Mouse (Mus musculus): Measurements from ENCODE around the gene Zscan26.

GRCm38 (mm10) chr13:21415750-21416149 lies 37.8 kb downstream of the Zscan26 start:
- TF ChIP-seq CTCF (IDR thresholded peaks at IDR 0.05; ENCODE audit: low read depth): no peak
- TF ChIP-seq EP300 (optimal IDR thresholded peaks at IDR 0.05): no peak
